Mouse (Mus musculus): ENCODE results near the gene Git2.

- TF ChIP-seq CTCF (IDR thresholded peaks at IDR 0.05; ENCODE audit: low read depth) (no peak), EP300 (IDR thresholded peaks at IDR 0.05; ENCODE audit: low read depth) (no peak)
Measured at GRCm38 (mm10) chr5:114737090-114737887, 38.0 kb downstream of the Git2 start.
